Mouse (Mus musculus) intestine, embryonic 14.5 days (tissue): ENCODE measurements around the gene Nsd2. TPM values are rescaled to one million over a fixed set of nuclear protein-coding genes. Genes with fewer than 3 reads are reported as not detected.

Experiments
- ATAC-seq: fragments of 200-750 bp; cut with Nextera tagmentation; replicated peaks from 2 replicates; pipeline ENCODE4 v1.8.0; 2017; ENCODE audit warnings: low read depth, moderate number of reproducible peaks, moderate TSS enrichment, moderate library complexity; ENCODE audit not compliant: low FRiP score, low TSS enrichment
- DNase-seq: peaks from one replicate; pipeline ENCODE4 v3.0.0-alpha.2; 2018; ENCODE audit warnings: low spot score
- H3K27ac ChIP-seq: fragments of 300-500 bp; sonication (generic); 2 replicates; pipeline ENCODE4 v1.5.1; 2014; ENCODE audit warnings: low read depth, mild to moderate bottlenecking, control low read depth
- H3K27me3 ChIP-seq: fragments of 300-500 bp; sonication (generic); replicated peaks from 2 replicates; pipeline ENCODE4 v1.6.1; 2014; ENCODE audit warnings: low read length, control low read depth; ENCODE audit not compliant: control insufficient read depth, insufficient read depth
- H3K36me3 ChIP-seq: fragments of 300-500 bp; sonication (generic); 2 replicates; pipeline ENCODE4 v1.6.1; 2014; ENCODE audit warnings: low read length, control low read depth; ENCODE audit not compliant: control insufficient read depth, insufficient read depth
- H3K4me1 ChIP-seq: fragments of 300-500 bp; sonication (generic); replicated peaks from 2 replicates; pipeline ENCODE4 v1.6.1; 2014; ENCODE audit warnings: low read length, control low read depth, mixed read lengths; ENCODE audit not compliant: control insufficient read depth, insufficient read depth
- H3K4me2 ChIP-seq: fragments of 300-500 bp; sonication (generic); 2 replicates; pipeline ENCODE4 v1.6.1; 2014; ENCODE audit warnings: low read length
- H3K4me3 ChIP-seq: fragments of 300-500 bp; sonication (generic); 2 replicates; pipeline ENCODE4 v1.5.1; 2014; ENCODE audit warnings: low read depth, low read length, control low read depth, mixed read lengths
- H3K9ac ChIP-seq: fragments of 300-500 bp; sonication (generic); 2 replicates; pipeline ENCODE4 v1.6.1; 2014; ENCODE audit warnings: mild to moderate bottlenecking, low read length
- H3K9me3 ChIP-seq: fragments of 300-500 bp; sonication (generic); 2 replicates; pipeline ENCODE4 v1.6.1; 2016; ENCODE audit warnings: low read length, control low read depth; ENCODE audit not compliant: control insufficient read depth
- WGBS: fragments of 180-500 bp; shearing (Covaris S2); extraction: QIAGEN DNeasy Blood & Tissue Kit; methylation state at CpG from one replicate; pipeline ENCODE4 v1.1.7; 2014; 5-methylcytosine and 5-hydroxymethylcytosine counted together
- polyA plus RNA-seq: library from polyadenylated mRNA; unstranded; fragments of >200 nt; fragmentation: Nextera tagmentation; extraction: Ambion mirVana; gene quantifications from 2 replicates; pipeline ENCODE4 v1.2.1, GENCODE M21; 2014

The Nsd2 gene
- polyA plus RNA-seq, 1 experiment from 2014 or later = 56.7 TPM

DNA sequence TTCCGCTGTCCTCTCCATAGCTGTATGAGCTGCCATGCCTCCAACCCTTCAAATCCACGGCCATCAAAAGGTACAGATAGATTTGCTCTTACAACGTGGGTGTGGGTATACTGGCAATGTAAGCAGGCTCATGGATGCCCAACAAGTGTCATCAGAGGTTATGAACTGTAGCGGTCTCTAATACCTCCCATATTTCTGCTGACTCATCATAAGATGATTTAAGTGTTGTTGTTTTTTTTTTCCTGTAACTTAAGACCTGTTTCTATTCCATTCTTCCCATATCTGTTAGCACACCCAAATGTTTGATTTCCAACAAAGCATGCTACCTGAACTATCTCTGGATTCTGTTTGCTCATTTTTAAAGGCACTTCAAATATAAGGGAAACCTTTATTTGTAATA is 60.6 kb downstream of the Nsd2 start:
- DNase-seq (peak; percentile 6), ATAC-seq (no peak)
- H3K9me3 ChIP-seq = no peaks in the 10 kb centered on the region
- no peak overlapping the region for H3K9ac ChIP-seq
- H3K27me3 ChIP-seq = no peaks in the 10 kb centered on the region
- 94% methylated on average over 4 of the region's 4 CpGs for WGBS
- no peak overlapping the region for H3K27ac ChIP-seq
- no peak overlapping the region for H3K4me3 ChIP-seq
- H3K4me2 ChIP-seq = no peak overlapping the region
- peaks cover 89% of the 10 kb centered on the region for H3K36me3 ChIP-seq
- H3K4me1 ChIP-seq = no peaks in the 10 kb centered on the region

DNA sequence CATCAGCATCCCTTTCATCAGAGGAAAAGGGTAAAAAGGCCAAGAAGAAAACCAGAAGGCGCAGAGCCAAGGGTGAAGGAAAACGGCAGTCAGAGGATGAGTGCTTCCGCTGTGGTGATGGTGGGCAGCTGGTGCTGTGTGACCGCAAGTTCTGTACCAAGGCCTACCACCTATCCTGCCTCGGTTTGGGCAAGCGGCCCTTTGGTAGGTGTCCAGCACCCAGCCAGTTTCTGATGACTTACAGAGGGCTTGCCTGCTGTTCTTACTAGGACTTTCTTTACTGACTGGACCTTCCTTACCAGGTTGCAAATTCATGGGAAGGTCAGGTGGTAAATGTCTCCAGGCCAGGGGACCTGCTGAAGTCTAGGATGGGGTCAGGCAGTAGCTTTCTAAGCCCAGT is 72.9 kb downstream of the Nsd2 start:
- Histone ChIP-seq H3K27ac (no peak overlapping the region), H3K36me3 (peaks cover 99% of the 10 kb centered on the region), H3K4me1 (no peaks in the 10 kb centered on the region), H3K4me2 (no peak overlapping the region), H3K4me3 (no peak overlapping the region), H3K27me3 (no peaks in the 10 kb centered on the region), H3K9me3 (no peaks in the 10 kb centered on the region), H3K9ac (no peak overlapping the region)
- WGBS = 89% methylated on average over 6 of the region's 6 CpGs
- DNase-seq (no peak), ATAC-seq (no peak)

DNA sequence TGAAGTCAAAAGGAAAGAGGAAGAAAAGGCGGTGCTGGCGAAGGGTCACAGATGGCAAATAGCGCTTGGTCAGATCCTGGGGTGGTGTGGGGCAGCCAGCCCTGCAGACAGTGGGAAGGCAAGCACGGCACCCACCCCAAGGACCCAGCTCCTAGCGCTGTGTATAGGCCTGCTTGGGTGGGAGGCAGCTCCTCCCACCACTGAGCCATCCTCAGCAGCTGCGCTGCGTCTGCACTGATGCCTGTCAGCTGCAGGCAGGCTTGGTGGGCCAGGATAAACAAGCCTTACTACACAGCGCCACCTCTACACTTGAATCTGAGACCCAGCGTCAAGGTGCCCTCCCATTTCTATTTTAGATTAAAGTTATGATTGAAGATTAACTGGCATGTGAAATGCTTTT is 74.6 kb downstream of the Nsd2 start:
- Histone ChIP-seq H3K4me3 (no peak overlapping the region), H3K27me3 (no peaks in the 10 kb centered on the region), H3K27ac (no peak overlapping the region), H3K36me3 (peaks cover 100% of the 10 kb centered on the region), H3K4me1 (no peaks in the 10 kb centered on the region), H3K4me2 (no peak overlapping the region), H3K9me3 (no peaks in the 10 kb centered on the region), H3K9ac (no peak overlapping the region)
- 74% methylated on average over 9 of the region's 9 CpGs for WGBS
- DNase-seq (no peak), ATAC-seq (0 out of 2 replicates have a peak, but pooled peaks have one; percentile 20)

DNA sequence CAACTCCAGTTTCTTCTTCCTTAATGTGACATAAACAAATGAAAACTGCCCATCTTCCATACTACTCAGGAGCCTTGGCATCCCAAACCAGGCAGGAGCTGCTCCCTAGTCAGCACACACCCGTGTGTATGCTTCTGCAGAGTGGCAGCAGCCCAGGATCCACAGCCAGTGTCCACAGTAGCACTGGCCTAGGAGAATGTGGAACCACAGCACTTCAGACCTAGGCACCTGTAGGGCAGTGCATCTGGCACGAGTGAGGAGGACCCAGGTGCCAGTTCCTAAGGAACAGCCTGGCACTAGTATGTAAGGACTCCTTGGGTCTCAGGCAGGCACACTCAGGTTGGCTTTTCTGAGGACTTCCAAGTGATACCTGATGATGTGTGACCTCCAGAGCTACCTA is 76.6 kb downstream of the Nsd2 start:
- Histone ChIP-seq H3K36me3 (peaks cover 100% of the 10 kb centered on the region), H3K4me3 (no peak overlapping the region), H3K4me2 (no peak overlapping the region), H3K4me1 (no peaks in the 10 kb centered on the region), H3K27me3 (no peaks in the 10 kb centered on the region), H3K27ac (no peak overlapping the region), H3K9ac (no peak overlapping the region), H3K9me3 (no peaks in the 10 kb centered on the region)
- no peak for ATAC-seq
- WGBS = 88% methylated on average over 2 of the region's 2 CpGs
- DNase-seq = no peak

DNA sequence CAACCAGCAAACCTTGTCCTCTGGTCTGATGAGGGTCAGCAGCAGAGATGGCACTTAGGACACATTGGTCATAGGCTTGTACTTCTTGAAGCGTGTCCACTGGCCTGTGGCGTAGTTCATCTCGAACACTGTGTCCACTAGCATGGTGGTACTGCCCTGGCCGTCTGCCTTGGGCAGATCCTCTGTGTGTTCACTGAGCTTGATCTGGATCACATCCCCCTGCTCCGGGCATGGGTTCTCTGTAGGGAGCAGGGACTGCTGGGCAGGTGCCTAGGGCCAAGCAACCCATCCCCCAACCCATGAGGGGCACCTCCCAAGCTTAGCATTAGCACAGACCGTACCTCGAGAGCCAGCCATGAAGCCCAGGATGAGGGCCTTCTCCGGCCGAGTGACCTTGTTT is 78.1 kb downstream of the Nsd2 start:
- Histone ChIP-seq H3K4me2 (no peak overlapping the region), H3K27ac (no peak overlapping the region), H3K4me3 (no peak overlapping the region), H3K9ac (no peak overlapping the region), H3K9me3 (no peaks in the 10 kb centered on the region), H3K4me1 (no peaks in the 10 kb centered on the region), H3K27me3 (no peaks in the 10 kb centered on the region), H3K36me3 (peaks cover 97% of the 10 kb centered on the region)
- DNase-seq (no peak), ATAC-seq (no peak)
- WGBS = 92% methylated on average over 9 of the region's 9 CpGs

DNA sequence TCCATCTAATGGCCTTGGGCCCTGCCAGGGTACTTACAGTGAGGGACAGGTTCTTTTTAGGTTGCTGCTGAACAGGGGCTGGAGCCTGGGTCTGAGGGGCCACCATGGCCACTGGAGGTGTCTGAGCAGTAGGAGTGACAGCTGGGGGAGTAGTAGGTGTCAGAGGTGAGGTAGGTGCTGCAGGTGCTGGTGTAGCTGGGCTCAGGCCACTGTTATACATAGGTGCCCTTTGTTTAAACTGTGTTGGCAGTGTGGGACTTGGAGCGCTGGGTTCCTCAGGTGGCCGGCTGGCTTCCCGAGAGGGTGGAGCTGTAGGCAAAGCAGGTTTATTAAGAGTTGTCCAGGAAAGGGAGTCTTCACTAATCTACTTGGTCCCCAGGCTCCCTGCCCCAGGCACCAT is 78.7 kb downstream of the Nsd2 start:
- Histone ChIP-seq H3K9ac (no peak overlapping the region), H3K4me3 (no peak overlapping the region), H3K9me3 (no peaks in the 10 kb centered on the region), H3K4me2 (no peak overlapping the region), H3K4me1 (no peaks in the 10 kb centered on the region), H3K36me3 (peaks cover 91% of the 10 kb centered on the region), H3K27me3 (no peaks in the 10 kb centered on the region), H3K27ac (no peak overlapping the region)
- ATAC-seq (no peak), DNase-seq (no peak)
- WGBS = 88% methylated on average over 3 of the region's 3 CpGs

DNA sequence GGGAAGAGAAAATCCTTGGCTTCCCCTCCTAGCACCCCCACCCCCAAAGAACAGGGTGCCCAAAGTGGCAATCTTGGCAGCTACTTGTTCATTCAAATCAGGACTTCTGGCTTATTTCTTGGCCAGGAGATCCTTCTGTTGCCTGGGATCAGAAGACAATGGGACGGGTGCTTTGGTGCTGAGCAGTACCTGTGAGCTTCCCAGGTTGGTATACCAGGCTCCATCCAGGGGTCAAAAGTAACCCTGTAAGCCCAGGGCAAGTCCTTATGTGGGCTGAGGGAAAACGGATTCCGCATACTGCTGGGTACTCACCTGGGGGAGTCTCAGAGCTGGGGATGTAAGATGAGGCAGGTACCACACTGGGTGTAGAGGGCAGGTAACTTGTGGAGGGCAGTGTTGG is 79.6 kb downstream of the Nsd2 start:
- H3K27ac ChIP-seq = no peak overlapping the region
- 85% methylated on average over 3 of the region's 3 CpGs for WGBS
- H3K9me3 ChIP-seq = no peaks in the 10 kb centered on the region
- H3K4me1 ChIP-seq = no peaks in the 10 kb centered on the region
- no peak overlapping the region for H3K9ac ChIP-seq
- peaks cover 83% of the 10 kb centered on the region for H3K36me3 ChIP-seq
- H3K4me3 ChIP-seq = no peak overlapping the region
- DNase-seq (no peak), ATAC-seq (no peak)
- H3K4me2 ChIP-seq = no peak overlapping the region
- no peaks in the 10 kb centered on the region for H3K27me3 ChIP-seq

DNA sequence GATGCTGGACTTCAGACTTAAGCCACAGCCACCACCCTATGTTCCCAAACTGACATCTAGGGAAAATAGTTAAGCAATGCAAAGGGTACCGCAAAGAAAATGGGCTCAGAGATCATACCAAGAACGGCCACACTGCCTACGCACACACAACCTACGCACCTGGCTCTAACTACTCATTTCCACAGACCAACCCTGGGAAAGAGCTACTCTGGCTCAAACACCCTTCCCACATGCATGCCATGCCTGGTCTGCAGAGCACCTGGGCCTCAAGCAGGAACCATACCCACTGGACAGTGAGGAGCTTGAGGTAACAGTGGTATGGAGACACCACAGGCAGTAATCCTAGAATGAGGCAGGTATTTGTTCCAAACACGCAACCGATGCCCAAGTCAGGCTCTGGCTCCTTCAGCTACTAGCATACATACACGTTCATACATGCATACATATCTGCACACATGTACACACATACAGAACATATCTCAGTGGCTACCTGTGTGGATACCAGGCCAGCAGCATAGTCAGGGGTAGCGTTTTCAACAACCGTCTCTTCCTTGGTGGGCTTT is 80.3 kb downstream of the Nsd2 start:
- no peaks in the 10 kb centered on the region for H3K9me3 ChIP-seq
- no peak overlapping the region for H3K4me2 ChIP-seq
- no peak overlapping the region for H3K27ac ChIP-seq
- ATAC-seq (no peak), DNase-seq (peak; percentile 50)
- WGBS = 94% methylated on average over 9 of the region's 9 CpGs
- H3K4me1 ChIP-seq = no peaks in the 10 kb centered on the region
- no peak overlapping the region for H3K4me3 ChIP-seq
- peaks cover 76% of the 10 kb centered on the region for H3K36me3 ChIP-seq
- no peak overlapping the region for H3K9ac ChIP-seq
- no peaks in the 10 kb centered on the region for H3K27me3 ChIP-seq

DNA sequence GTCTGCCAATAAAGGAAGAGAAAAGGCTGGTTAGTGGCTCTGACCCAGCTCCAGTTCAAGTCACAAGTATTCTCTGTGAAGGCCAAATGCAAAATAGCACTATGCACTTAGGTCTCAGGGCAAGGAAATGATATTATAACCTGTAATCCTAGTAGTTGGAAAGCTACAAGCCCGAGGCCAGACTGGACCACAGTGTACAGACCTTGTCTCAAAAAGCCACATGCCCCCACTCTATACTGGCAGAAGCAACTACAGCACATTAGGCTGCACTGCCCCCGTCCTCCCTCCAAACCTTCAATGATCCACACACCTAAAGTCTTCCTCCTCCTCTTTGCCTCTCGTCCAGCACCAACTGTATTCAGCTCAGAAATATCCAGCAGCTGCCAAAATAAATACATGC is 80.8 kb downstream of the Nsd2 start:
- peaks cover 71% of the 10 kb centered on the region for H3K36me3 ChIP-seq
- ATAC-seq (no peak), DNase-seq (no peak)
- WGBS = 94% methylated on average over 3 of the region's 3 CpGs
- H3K4me1 ChIP-seq = no peaks in the 10 kb centered on the region
- H3K4me2 ChIP-seq = no peak overlapping the region
- H3K9me3 ChIP-seq = no peaks in the 10 kb centered on the region
- no peak overlapping the region for H3K27ac ChIP-seq
- no peaks in the 10 kb centered on the region for H3K27me3 ChIP-seq
- H3K9ac ChIP-seq = no peak overlapping the region
- no peak overlapping the region for H3K4me3 ChIP-seq
